Mouse (Mus musculus): Measurements from ENCODE around the gene Vsig10.

GRCm38 (mm10) chr5:117346281-117346680, 27.4 kb downstream of the Vsig10 start:
- TF ChIP-seq CTCF (IDR thresholded peaks at IDR 0.05): no peak
- no peak for TF ChIP-seq EP300 (IDR thresholded peaks at IDR 0.05)
